Mouse (Mus musculus) CD4-positive, CD25-positive, alpha-beta regulatory T cell, adult 4 months (primary cell): ENCODE data around the gene 4931414P19Rik. TPM values are rescaled to one million over a fixed set of nuclear protein-coding genes. Genes with fewer than 3 reads are reported as not detected.
"Not testable (repeated sequence)": the region's sequence is repeated elsewhere in the genome, so short reads cannot be mapped to it uniquely, and the experiment has no call there.

ENCODE experiments used
- ATAC-seq: one replicate; pipeline ENCODE4 v1.8.0; 2017
- polyA plus RNA-seq, 2 experiments: library from polyadenylated mRNA; unstranded; fragments of 100-300 nt; shearing (Covaris generic); gene quantifications; one replicate each; pipeline ENCODE4 v1.2.1; 2017

The 4931414P19Rik gene
- polyA plus RNA-seq, 2 experiments from 2014 or later, result 3.7 to 6.9 TPM

DNA sequence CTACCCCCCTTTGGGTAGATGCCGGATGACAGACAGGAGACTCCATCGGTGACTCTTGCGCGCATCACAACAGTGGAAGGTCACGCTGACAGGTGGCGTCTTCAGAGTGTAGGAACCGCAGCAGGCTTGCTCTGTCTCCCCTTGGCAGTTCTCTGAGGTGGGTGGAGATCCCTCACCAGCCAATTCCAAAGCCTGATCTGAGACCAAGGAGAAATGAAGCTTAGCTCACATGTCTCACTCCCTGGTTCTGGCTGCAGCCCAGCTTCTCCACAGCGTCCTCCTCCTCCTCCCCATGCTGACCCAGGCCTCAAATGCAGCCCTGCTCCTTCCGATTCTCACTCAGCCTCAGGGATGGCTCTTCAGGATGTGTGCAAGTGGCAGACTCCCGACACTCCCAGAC is 19.2 kb upstream of the 4931414P19Rik start:
- ATAC-seq, result no peak

DNA sequence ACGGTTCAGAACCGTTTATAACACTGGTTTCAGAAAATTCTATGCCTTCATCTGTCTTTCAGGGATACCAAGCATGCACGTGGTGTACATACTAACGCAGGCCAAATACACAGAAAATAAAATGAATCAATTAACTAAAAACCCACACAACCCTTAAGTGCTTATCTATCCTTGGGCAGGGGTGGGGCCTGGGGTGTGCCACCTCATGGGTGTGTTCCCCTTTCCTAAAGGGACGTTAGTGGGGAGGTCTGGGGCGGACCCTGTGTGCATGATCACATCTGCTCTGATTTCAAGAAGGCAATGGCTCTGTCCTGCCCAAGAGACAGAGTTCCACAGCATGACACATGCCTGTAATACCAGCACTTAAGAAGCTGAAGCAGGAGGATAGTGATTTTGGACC is 17.5 kb upstream of the 4931414P19Rik start:
- ATAC-seq, result no peak

DNA sequence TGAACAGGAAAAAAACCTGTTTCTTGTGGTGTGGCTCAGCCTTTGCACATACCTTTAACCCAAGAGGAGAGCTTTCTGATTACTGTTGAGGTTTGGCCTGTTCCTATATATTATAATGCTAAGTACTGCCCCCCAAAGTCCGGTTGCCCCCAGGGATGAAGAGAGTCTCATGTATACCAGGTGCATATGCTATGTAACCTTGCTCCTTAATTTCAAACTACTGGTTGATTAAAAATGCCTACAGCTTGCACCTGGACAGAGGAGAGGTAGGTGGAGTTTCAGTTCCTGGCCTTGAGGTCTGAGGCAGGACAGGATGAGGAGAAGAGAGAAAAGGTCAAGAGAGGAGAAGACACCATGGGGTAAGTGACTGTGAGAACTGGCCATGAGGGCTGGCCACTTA is 15.3 kb upstream of the 4931414P19Rik start, which contains the start of gene Psmb11:
TSS of gene Psmb11 (plus strand) at position 301 of the 400 bp plus-strand sequence.
- no peak for ATAC-seq

DNA sequence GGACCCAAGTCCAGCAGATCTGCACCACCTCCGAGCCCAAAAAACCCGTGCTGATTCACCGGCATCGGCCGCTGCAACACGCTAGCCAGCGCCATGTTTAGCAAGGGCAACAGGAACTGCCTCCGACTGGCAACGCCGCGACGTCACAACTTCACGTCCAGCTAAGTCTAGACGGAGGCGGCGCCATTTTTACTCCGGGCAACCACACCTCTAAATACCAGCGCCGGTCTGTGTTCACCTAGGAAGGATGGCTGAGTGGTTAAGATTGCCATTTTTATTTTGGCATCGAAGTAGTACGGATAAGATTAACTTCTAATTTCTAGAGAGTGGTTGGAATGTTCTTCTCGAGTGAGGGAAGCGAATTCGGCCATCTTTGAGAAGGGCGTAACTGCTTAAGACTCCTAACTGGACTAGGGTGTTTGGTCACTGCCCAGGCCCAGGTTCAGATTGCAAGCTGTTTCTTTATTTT is 12.1 kb upstream of the 4931414P19Rik start, which contains the start of gene Psmb5:
TSS of gene Psmb5 (minus strand) at position 126 of the 469 bp plus-strand sequence.
- ATAC-seq, result peak; percentile 98

DNA sequence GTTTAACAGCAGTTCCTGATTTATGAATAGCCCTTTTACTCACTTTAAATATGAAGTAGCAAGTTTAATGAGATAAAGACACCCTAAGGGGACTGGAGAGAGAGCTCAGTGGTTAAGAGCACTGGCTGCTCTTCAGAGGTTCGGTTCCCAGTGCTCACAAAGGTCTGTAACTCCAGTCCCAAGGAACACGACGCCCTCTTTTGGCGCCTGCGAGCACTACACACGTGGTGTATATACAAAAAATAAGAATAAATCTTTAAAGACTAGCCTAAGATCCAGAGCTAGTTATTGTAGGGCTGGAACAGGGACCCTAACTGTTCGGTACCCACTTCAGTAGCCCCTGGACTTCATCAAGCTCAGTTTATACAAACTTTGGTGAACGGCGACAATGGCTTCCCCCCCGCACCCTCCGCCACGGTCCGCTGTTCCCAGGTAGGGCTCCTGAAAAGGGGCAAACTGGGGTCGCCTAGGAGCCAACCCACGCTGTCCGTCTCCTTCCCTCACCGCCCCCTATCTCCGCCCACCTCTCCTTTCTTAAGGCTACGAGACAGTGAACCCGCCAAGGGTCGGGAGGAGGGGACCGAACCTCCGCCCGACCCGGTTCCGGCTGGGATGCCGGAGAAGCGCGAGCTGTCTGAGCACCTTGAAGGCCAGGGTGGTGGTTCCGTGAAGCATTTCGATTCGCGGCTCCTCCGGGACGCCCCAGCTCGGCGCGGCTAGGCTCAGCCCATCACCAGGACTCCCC is 11.5 kb upstream of the 4931414P19Rik start:
- ATAC-seq, result peak; percentile 60

DNA sequence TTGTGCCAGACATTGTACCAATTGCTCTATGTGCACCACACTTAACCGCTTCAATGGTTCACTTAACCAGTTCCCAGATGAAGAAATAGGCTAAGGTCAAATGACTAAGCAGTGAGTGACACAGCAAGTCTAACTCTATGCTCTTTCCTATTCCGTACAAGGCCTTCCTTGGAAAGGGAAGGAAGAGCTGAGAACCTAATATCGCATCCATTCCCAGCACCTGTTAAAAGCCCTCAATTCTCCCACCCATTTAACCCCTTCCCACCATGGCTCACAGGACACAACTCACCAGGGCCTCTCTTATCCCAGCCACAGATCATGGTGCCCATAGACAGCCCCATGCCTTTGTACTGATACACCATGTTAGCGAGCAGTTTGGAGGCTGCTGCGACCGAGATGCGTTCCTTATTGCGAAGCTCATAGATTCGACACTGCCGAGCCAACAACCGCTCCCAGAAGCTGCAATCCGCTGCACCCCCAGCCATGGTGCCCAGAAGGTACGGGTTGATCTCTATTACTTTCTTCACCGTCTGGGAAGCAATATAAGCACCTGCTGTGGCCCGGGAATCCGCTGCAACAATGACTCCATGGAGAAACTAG is 10.5 kb upstream of the 4931414P19Rik start:
- no peak for ATAC-seq

DNA sequence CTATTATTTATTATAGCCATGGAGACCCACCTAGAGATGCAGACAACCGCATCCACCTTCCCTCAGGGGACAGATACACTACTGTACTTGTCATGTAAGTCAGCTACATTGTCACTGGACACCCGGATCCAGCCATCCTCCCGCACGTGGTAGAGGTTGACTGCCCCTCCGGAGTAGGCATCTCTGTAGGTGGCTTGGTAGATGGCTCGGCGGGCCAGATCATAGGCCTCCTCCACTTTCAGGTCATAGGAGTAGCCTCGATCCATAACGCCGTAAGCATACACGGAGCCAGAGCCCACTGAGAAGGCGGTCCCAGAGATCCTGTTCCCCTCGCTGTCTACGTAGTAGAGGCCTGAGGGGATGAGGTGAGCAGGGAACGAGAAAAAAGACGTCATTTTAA is 8.3 kb upstream of the 4931414P19Rik start:
- ATAC-seq, result not testable (repeated sequence)

DNA sequence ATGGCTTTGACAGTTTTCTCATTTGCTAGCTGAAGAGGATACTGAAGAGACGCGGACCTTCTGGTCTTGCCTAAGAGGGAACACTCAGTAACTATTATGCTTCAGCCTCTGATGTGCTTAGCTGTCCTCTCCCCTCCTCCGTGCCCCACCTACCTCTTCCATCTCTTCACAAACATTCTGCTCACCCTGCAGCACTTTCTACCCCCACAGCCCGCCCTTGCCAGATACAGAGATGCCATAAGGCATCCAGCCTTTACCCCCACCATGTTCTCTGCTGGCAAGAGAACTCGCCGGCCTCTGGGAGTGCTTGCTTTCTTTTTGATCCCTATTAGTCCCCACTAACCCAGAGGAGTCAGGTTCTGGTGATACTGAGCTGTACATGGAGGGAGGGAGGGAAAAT is 4.9 kb upstream of the 4931414P19Rik start:
- no peak for ATAC-seq

DNA sequence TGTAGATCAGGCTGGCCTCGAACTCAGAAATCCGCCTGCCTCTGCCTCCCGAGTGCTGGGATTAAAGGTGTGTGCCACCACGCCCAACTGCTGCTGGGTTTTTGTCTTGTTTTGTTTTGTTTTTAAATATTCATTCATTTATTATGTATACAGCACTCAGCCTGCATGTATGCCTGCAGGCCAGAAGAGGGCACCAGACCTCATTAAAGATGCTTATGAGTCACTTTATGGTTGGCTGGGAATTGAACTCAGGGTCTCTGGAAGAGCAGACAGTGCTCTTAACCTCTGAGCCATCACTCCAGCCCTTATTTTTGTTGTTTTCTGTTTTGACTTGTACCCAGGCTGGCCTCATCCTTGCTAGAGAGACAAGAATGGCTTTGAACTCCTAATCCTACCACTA is 4.2 kb upstream of the 4931414P19Rik start:
- peak; percentile 59 for ATAC-seq

DNA sequence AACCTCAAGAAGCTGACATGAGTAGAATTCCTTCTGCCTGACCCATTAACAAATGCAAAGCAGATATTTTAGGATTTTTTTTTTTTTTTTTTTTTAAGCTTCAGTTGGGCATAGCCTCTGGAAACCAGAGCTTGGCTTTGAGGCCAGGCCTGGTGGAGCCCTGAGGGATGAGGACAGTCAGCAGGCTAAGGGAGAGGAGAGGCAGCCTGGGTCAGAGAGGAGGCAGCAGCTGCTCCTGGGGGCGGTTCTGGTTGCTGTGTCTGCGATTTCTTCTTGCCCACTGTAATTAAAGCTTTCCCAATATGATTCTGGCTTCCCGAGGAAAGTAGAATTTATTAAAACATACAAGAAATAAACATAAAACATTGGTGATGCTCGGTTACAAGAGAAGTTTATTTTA is 3.5 kb upstream of the 4931414P19Rik start:
- no peak for ATAC-seq

DNA sequence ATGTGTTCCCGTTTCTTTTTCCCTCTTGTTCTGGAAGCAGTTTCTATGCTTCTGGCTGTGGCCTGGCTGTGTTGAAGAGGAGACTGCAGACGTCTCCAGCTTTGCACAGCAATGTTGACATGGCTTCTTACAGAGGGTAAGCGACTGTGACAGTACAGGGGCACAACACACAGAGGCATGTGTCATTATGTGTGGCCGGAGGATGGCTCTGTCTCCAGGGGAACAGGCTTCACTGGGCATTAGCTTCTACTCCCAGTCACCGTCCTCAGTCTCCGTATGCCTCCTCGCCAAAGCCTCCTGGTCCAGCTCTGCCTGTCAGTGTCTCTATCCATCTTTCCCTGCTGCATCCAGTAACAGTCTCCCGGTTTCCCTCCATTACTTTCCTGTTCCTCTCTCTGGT is 1.4 kb upstream of the 4931414P19Rik start:
- ATAC-seq, result no peak

DNA sequence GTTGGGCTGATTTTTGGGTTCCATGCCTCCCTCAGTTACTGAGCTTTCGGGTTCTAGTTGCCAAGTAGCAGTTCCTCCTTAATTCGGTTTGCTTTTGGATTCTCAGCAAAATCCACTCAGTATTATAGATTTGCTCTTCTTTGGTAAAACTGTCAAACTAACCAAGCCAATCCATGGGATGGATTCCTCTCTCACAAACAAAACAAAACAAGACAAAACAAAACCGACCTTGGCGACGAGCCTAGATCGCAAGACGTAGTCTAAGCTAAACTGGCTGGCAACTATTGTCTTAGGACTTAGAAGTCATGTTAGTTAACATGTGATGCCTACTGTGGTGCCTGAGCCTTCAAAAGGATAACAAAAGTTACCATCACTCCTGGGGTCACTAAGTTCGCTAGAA is 2.1 kb downstream of the 4931414P19Rik start:
- ATAC-seq, result no peak

DNA sequence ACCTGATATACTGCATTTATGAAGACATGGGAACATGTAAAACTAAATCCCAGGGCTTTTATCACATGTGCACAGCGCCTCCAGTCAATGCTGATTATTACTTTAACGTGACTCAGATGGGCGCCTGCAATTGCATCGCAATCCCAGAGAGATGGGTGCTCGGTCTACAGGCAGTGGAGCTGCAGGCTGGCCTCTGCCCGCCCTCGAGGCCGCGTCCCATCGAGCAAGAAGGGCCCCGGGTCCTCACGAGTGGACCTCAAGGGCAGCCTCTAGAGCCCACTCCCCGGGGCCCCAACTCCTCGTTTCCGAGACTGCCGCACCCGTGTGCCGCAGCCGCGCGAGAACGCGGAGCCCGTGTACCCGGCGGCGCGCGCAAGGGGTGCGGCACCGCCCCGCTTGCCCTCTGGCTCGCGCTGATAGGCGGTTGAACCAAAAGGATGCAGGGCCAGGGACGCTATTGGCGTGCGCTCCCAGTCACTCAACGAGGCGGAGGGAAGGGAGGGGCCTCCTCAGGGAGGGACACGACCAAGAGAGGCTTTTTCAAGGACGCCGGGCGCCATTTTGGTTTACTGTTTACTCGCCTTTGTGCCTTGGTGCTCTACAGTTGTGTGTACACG is 2.6 kb downstream of the 4931414P19Rik start:
- peak; percentile 98 for ATAC-seq

DNA sequence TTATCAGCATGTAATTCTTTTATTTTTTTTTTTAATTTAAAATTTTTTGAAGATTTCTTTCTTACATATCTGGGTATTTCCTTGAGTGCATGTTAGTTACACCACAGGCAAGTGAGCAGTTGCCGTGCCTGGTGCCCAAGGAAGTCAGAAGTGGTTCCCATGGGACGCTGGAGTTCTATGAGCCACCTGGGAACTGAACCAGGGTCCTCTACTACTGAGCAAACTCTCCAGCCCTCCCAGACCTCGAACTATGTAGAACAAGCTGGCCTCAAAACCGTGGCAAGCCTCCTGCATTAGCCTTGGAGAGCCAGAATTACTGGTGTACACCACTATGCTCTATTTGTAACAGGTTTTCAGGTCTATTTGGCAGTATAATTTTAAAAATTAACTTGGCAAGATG is 3.2 kb downstream of the 4931414P19Rik start:
- peak; percentile 4 for ATAC-seq

DNA sequence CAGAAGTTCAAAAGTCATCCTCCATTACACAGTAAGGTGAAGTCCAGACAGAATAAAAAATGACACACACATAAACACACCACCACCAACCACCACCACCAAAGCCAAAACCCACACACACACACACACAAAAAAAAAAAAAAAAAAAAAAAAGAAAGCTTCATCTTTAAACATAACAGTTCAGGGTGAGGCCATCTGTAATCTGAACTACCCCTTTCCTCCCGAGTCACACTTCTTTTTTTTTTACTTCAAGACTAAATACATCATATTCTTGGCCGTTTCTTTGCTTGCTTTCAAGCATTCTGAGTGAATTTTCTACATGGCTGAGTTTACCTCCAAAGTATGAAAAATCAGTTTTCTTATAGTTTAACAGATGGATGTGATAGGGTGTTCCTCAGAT is 4.2 kb downstream of the 4931414P19Rik start:
- no peak for ATAC-seq

DNA sequence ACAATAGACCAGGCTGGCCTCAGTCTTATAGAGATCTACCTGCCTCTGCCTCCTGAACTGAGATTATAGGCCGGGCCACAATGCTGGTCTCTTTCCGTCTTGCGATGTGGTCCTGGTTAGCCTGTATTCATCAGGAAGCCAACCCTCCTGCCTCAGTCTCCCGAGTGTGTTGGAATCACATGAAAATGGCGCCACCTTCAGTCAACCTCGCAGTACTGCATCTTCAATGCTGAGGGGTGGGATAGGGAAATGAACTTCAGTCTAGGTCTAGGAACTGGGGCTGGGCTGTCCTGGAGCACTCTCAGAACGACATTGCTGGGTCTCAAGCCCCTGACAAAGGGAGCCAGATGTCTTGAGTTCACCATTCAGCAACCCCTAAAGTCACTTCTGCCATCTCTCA is 8.7 kb downstream of the 4931414P19Rik start:
- no peak for ATAC-seq

DNA sequence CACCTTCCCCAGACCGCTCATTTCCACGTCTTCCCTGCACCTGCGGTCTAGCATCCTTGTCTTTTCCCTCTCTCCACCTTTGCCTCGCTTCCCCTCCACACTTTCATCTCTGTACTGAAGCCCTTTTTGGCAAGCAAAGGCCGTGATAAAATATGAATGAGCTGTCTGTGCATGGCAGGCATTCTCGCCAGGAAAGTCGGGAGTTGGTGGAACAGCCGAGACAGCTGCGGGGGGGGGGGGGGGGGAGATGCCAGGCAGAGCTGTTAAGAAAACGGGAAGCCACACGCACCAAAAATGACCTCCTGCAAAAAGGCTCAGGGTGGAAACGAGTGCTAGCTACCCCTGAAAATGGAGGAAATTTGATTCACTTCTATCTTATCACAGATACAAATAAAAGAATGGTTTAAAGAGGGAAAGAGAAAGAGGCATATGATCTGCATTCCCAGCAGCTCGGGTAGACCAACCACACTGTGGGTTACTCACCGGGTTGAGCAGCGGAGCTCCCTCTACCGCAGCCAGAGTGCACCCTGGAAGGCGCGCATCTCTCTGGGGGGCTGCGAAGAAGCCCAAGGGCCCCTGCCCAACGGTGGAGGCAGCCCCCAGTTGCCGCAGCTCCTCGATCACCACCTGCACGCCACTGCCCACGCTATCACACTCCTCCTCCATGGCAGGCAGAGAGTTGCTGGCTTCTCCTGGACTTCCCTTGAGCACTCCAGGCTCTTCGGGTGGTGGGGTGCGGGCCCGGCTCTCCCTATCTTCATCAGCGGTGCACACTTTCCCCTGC is 11.0 kb downstream of the 4931414P19Rik start:
- no peak for ATAC-seq

DNA sequence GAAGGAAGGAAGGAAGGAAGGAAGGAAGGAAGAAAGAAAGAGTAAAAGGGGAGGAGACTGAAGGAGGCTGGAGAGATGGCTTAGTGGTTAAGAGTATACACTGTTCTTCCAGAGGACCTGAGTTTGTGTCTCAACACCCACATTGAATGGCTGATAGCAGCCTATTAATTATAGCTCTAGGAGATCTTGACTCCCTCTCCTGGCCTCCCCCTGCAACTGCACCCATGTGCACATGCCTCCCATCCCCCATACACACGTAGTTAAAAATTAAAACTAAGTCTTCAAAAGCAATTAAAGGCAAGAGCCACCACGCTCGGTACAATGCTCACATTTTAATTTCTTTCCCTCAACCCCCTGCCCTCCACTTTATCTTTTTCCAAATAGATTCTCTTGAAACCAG is 11.7 kb downstream of the 4931414P19Rik start:
- no peak for ATAC-seq

DNA sequence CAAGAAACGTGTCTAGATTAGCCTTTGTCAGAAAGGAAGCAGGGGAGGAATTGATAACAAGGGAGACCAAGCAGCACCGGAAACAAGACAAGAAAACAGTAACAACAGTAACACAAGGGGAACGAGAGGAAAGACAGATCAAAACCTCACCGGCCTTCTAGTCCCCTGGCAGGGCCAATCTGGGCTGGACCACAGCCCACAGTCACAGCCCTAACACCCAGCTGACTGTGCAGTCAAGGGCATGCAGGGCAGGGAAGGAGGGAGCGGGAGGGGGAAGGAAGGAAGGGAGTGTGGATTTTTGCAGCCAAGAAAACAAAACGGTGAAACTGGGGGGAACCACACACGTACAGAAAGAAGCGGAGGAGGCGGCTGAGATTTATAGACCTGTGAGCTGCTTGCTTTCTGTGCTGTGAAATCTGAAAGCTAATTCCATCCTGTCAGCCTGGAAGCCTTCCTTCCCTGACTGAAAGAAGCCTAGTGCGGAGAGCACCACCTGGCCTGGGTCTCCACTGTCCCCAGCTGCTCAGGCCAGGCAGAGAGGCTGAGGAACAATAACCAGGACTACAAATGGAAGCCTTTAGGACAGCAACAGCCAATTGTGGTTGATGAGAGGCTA is 13.4 kb downstream of the 4931414P19Rik start:
- no peak for ATAC-seq

DNA sequence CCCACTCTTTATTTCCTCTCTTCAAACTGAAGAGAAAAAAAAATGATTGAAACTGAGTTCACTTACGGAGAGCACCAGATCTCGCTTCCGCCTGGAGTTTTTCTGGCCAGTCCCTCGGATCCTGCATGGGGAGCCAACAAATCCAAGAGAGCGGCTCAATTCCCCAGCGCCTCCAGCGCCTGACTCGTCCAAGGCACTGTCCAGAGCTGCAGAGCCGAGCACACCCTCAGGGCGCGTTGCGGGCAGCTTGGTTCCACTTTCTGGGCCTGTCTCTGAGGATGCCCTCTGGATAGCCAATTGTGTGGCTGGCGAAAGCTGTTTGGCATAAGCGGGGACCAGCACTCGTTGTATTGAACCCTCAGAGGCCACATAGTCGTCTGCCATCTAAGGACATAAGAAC is 14.7 kb downstream of the 4931414P19Rik start:
- no peak for ATAC-seq

DNA sequence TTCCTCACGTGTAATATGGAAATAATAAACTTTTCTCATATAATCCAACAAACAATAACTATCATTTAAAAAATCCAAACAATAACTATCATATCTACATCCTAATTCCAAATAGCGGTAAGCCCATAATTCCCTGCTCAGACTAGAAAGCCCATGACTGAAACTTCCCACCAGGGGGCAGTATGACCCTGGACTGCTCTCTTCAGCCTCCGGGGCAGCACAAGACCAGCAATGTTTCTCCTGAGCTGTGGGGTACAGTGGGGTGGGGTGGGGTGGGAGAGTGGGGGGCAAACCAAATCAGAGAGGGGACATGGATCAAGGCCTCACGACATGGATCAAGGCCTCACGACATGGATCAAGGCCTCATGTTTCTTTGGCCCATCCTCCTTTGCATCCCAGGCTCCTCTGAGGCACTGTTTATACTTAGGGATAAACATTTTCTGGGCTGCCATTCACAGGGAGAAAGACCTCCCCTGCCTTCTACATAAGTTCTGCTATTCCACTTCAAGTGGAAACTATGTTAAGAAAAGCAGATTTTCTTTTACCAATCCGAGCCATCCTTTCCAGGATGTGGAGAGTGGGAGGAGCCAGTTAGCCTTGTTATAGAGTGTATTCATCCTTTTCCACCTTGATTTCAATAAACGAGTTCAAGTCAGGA is 22.0 kb downstream of the 4931414P19Rik start:
- peak; percentile 49 for ATAC-seq

DNA sequence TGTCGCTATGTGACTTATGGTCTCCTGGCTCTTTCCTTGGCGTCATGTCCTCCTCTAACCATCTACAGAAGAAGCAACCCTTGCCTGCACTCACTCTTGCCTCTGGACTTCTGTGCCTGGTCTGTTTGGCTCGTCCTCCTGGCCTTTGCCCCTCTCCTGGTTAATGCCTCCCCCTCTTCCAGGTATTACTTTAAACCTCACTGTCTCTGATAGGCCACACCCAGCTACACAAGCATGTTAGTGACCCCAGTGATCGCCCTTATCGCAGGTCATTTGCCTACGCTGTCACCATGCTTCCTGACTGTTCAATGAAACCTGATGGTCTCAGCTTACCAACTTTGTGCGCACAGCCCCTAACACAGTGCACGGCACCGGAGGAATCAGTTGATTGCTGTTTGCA is 23.3 kb downstream of the 4931414P19Rik start:
- no peak for ATAC-seq
